Mouse (Mus musculus) liver, adult (tissue): ENCODE data around the gene Cyb5rl.

Experiments used
- GATA4 ChIP-seq: IDR thresholded peaks from 2 replicates; pipeline ENCODE4 v1.6.1; 2014; ENCODE audit warnings: mild to moderate bottlenecking, low read length; ENCODE audit not compliant: insufficient replicate concordance

The Cyb5rl gene

GRCm38 (mm10) chr4:107124376-107124775 lies 57.6 kb downstream of the Cyb5rl start:
- no peak for TF ChIP-seq GATA4

- no peak for TF ChIP-seq GATA4
Observed at GRCm38 (mm10) chr4:107125101-107125500, 58.3 kb downstream of the Cyb5rl start.

GRCm38 (mm10) chr4:107126389-107126788 lies 59.6 kb downstream of the Cyb5rl start:
- no peak for TF ChIP-seq GATA4

GRCm38 (mm10) chr4:107126891-107127524 lies 60.2 kb downstream of the Cyb5rl start:
- no peak for TF ChIP-seq GATA4

GRCm38 (mm10) chr4:107127901-107128669 lies 61.3 kb downstream of the Cyb5rl start:
- no peak for TF ChIP-seq GATA4

GRCm38 (mm10) chr4:107129373-107129772 lies 62.6 kb downstream of the Cyb5rl start:
- TF ChIP-seq GATA4, result no peak

- TF ChIP-seq GATA4, result no peak
Observed at GRCm38 (mm10) chr4:107130534-107130933, 63.7 kb downstream of the Cyb5rl start.

- TF ChIP-seq GATA4, result no peak
Observed at GRCm38 (mm10) chr4:107134891-107135290, 68.1 kb downstream of the Cyb5rl start.

GRCm38 (mm10) chr4:107135663-107136062 lies 68.9 kb downstream of the Cyb5rl start:
- TF ChIP-seq GATA4, result no peak

- no peak for TF ChIP-seq GATA4
Observed at GRCm38 (mm10) chr4:107136531-107136930, 69.7 kb downstream of the Cyb5rl start.
